Mouse (Mus musculus) lung, embryonic 14.5 days (tissue): ENCODE measurements around the gene Borcs8. TPM values are rescaled to one million over a fixed set of nuclear protein-coding genes. Genes with fewer than 3 reads are reported as not detected.
A peak's percentile ranks its signal among the peaks of the same experiment; 100 is the strongest.

Source experiments
- ATAC-seq: fragments of 200-750 bp; cut with Nextera tagmentation; 2 replicates; pipeline ENCODE4 v1.8.0; 2017; ENCODE audit warnings: mild to moderate bottlenecking, moderate TSS enrichment, moderate library complexity; ENCODE audit not compliant: insufficient read depth
- DNase-seq: peaks from one replicate; pipeline ENCODE4 v3.0.0-alpha.2; 2015
- H3K27ac ChIP-seq: fragments of 300-500 bp; sonication (generic); 2 replicates; pipeline ENCODE4 v1.5.1; 2014; ENCODE audit warnings: low read depth, mild to moderate bottlenecking, moderate library complexity
- H3K27me3 ChIP-seq: fragments of 300-500 bp; sonication (generic); 2 replicates; pipeline ENCODE4 v1.6.1; 2014; ENCODE audit warnings: low read length, control low read depth; ENCODE audit not compliant: insufficient read depth
- H3K36me3 ChIP-seq: fragments of 300-500 bp; sonication (generic); 2 replicates; pipeline ENCODE4 v1.6.1; 2014; ENCODE audit warnings: control low read depth; ENCODE audit not compliant: insufficient read depth
- H3K4me1 ChIP-seq: fragments of 300-500 bp; sonication (generic); 2 replicates; pipeline ENCODE4 v1.6.1; 2014; ENCODE audit warnings: antibody characterized with exemption, control low read depth; ENCODE audit not compliant: insufficient read depth
- H3K4me2 ChIP-seq: fragments of 300-500 bp; sonication (generic); 2 replicates; pipeline ENCODE4 v1.6.1; 2014; ENCODE audit warnings: mild to moderate bottlenecking
- H3K4me3 ChIP-seq: fragments of 300-500 bp; sonication (generic); 2 replicates; pipeline ENCODE4 v1.5.1; 2014; ENCODE audit warnings: low read depth, low read length
- H3K9ac ChIP-seq: fragments of 300-500 bp; sonication (generic); 2 replicates; pipeline ENCODE4 v1.6.1; 2014
- H3K9me3 ChIP-seq: fragments of 300-500 bp; sonication (generic); 2 replicates; pipeline ENCODE4 v1.6.1; 2016; ENCODE audit warnings: low read depth, low read length, control low read depth
- CTCF ChIP-seq: IDR thresholded peaks from 2 replicates; pipeline ENCODE4 v1.5.1; 2016; ENCODE audit warnings: antibody characterized with exemption, low read depth
- WGBS: fragments of 180-500 bp; shearing (Covaris S2); extraction: QIAGEN DNeasy Blood & Tissue Kit; methylation state at CpG from one replicate; pipeline ENCODE4 v1.1.7; 2014; 5-methylcytosine and 5-hydroxymethylcytosine counted together
- polyA plus RNA-seq: library from polyadenylated mRNA; unstranded; fragments of >200 nt; fragmentation: Nextera tagmentation; extraction: Ambion mirVana; gene quantifications from 2 replicates; pipeline ENCODE4 v1.2.1, GENCODE M21; 2014

The Borcs8 gene
- polyA plus RNA-seq, 1 experiment from 2014 or later, result 45.7 TPM

- no peak overlapping the region for H3K9ac ChIP-seq
- H3K4me1 ChIP-seq, result 0 out of 2 replicates have a peak, but pooled peaks cover 6% of the 10 kb centered on the region
- H3K27me3 ChIP-seq, result peaks cover 9% of the 10 kb centered on the region
- no peak overlapping the region for H3K27ac ChIP-seq
- no peak overlapping the region for H3K4me2 ChIP-seq
- ATAC-seq (no peak), DNase-seq (no peak)
- no peak for TF ChIP-seq CTCF
- no peak overlapping the region for H3K4me3 ChIP-seq
- peaks cover 7% of the 10 kb centered on the region for H3K36me3 ChIP-seq
- no peaks in the 10 kb centered on the region for H3K9me3 ChIP-seq
- 74% methylated on average over 3 of the region's 3 CpGs for WGBS
Observed at GRCm38 (mm10) chr8:70170748-70171147, 31.4 kb downstream of the Borcs8 start.

- no peak overlapping the region for H3K27ac ChIP-seq
- peaks cover 5% of the 10 kb centered on the region; the same call in 1 of the 2 replicates for H3K27me3 ChIP-seq
- 87% methylated on average over 7 of the region's 7 CpGs for WGBS
- H3K4me2 ChIP-seq, result peak overlapping the region; percentile 63
- no peak overlapping the region for H3K4me3 ChIP-seq
- ATAC-seq (no peak), DNase-seq (no peak)
- H3K9me3 ChIP-seq, result no peaks in the 10 kb centered on the region
- no peak overlapping the region for H3K9ac ChIP-seq
- no peak for TF ChIP-seq CTCF
- H3K36me3 ChIP-seq, result peaks cover 7% of the 10 kb centered on the region
- H3K4me1 ChIP-seq, result 0 out of 2 replicates have a peak, but pooled peaks cover 6% of the 10 kb centered on the region
Observed at GRCm38 (mm10) chr8:70171240-70171639, 31.9 kb downstream of the Borcs8 start.

- H3K9me3 ChIP-seq, result no peaks in the 10 kb centered on the region
- WGBS, result 3% methylated on average over 27 of the region's 27 CpGs
- H3K4me1 ChIP-seq, result 0 out of 2 replicates have a peak, but pooled peaks cover 6% of the 10 kb centered on the region
- no peak for TF ChIP-seq CTCF
- peak within 1 kb of the TSS; percentile 69 for H3K4me3 ChIP-seq
- peaks cover 14% of the 10 kb centered on the region for H3K36me3 ChIP-seq
- DNase-seq (peak; percentile 97), ATAC-seq (peak; percentile 98)
- peak within 1 kb of the TSS; percentile 63 for H3K4me2 ChIP-seq
- H3K9ac ChIP-seq, result peak within 1 kb of the TSS; percentile 79
- H3K27me3 ChIP-seq, result peaks cover 1% of the 10 kb centered on the region; the same call in 1 of the 2 replicates
- H3K27ac ChIP-seq, result no peak within 1 kb of the TSS
Observed at GRCm38 (mm10) chr8:70172043-70172681, 32.9 kb downstream of the Borcs8 start, which contains the start of gene Tmem161a. Gene Tmem161a (plus strand): TSS chr8:70172356.

- peak overlapping the region; percentile 63 for H3K4me2 ChIP-seq
- H3K9me3 ChIP-seq, result no peaks in the 10 kb centered on the region
- no peak overlapping the region for H3K9ac ChIP-seq
- no peak for ATAC-seq
- TF ChIP-seq CTCF, result no peak
- no peak overlapping the region for H3K27ac ChIP-seq
- peaks cover 24% of the 10 kb centered on the region for H3K36me3 ChIP-seq
- WGBS, result 81% methylated on average over 5 of the region's 5 CpGs
- H3K27me3 ChIP-seq, result no peaks in the 10 kb centered on the region
- 0 out of 2 replicates have a peak, but pooled peaks cover 6% of the 10 kb centered on the region for H3K4me1 ChIP-seq
- no peak for DNase-seq
- H3K4me3 ChIP-seq, result no peak overlapping the region; the same call in 1 of the 2 replicates
Observed at GRCm38 (mm10) chr8:70173320-70173719, 34.0 kb downstream of the Borcs8 start.

GRCm38 (mm10) chr8:70174079-70174478, 34.8 kb downstream of the Borcs8 start:
- Histone ChIP-seq H3K27me3 (no peaks in the 10 kb centered on the region), H3K9me3 (no peaks in the 10 kb centered on the region), H3K4me2 (0 out of 2 replicates have a peak overlapping the region, but pooled peaks have one; percentile 29), H3K27ac (no peak overlapping the region), H3K4me1 (0 out of 2 replicates have a peak, but pooled peaks cover 6% of the 10 kb centered on the region), H3K36me3 (peaks cover 26% of the 10 kb centered on the region), H3K4me3 (no peak overlapping the region), H3K9ac (peak overlapping the region; percentile 13)
- DNase-seq (peak; percentile 53), ATAC-seq (no peak)
- 70% methylated on average over 7 of the region's 7 CpGs for WGBS
- no peak for TF ChIP-seq CTCF

GRCm38 (mm10) chr8:70178231-70178630, 38.9 kb downstream of the Borcs8 start:
- H3K27me3 ChIP-seq, result no peaks in the 10 kb centered on the region
- ATAC-seq (no peak), DNase-seq (no peak)
- H3K4me1 ChIP-seq, result 0 out of 2 replicates have a peak, but pooled peaks cover 6% of the 10 kb centered on the region
- no peaks in the 10 kb centered on the region for H3K9me3 ChIP-seq
- H3K4me3 ChIP-seq, result no peak overlapping the region
- 83% methylated on average over 2 of the region's 2 CpGs for WGBS
- H3K4me2 ChIP-seq, result no peak overlapping the region
- H3K9ac ChIP-seq, result no peak overlapping the region
- no peak for TF ChIP-seq CTCF
- H3K27ac ChIP-seq, result no peak overlapping the region
- peaks cover 58% of the 10 kb centered on the region for H3K36me3 ChIP-seq

- TF ChIP-seq CTCF, result peak; percentile 57
Observed at GRCm38 (mm10) chr8:70179082-70179481, 39.8 kb downstream of the Borcs8 start.

More at GRCm38 (mm10) chr8:70179082-70179481, 39.8 kb downstream of the Borcs8 start:
- no peak for ATAC-seq
- peak; percentile 15 for DNase-seq
- no peak overlapping the region for H3K9ac ChIP-seq
- no peaks in the 10 kb centered on the region for H3K27me3 ChIP-seq
- no peak overlapping the region for H3K4me2 ChIP-seq
- H3K27ac ChIP-seq, result no peak overlapping the region
- H3K4me3 ChIP-seq, result no peak overlapping the region
- H3K36me3 ChIP-seq, result peaks cover 55% of the 10 kb centered on the region
- H3K4me1 ChIP-seq, result no peaks in the 10 kb centered on the region
- 92% methylated on average over 4 of the region's 4 CpGs for WGBS
- no peaks in the 10 kb centered on the region for H3K9me3 ChIP-seq
